Mouse (Mus musculus) lung, postnatal 0 days (tissue): Measurements from ENCODE around the gene Foxj3. TPM values are rescaled to one million over a fixed set of nuclear protein-coding genes. Genes with fewer than 3 reads are reported as not detected.

Experiments
- ATAC-seq: fragments of 200-750 bp; cut with Nextera tagmentation; 2 replicates; pipeline ENCODE4 v1.8.0; 2017; ENCODE audit warnings: moderate library complexity
- DNase-seq: peaks from one replicate; pipeline ENCODE4 v3.0.0-alpha.2; 2016; ENCODE audit warnings: low spot score
- H3K27ac ChIP-seq: fragments of 300-500 bp; sonication (generic); 2 replicates; pipeline ENCODE4 v1.5.1; 2014; ENCODE audit warnings: antibody characterized with exemption, mild to moderate bottlenecking, low read length, mixed read lengths
- H3K27me3 ChIP-seq: fragments of 300-500 bp; sonication (generic); replicated peaks from 2 replicates; pipeline ENCODE4 v1.6.1; 2014; ENCODE audit warnings: low read length, mixed read lengths; ENCODE audit not compliant: insufficient read depth
- H3K36me3 ChIP-seq: fragments of 300-500 bp; sonication (generic); 2 replicates; pipeline ENCODE4 v1.6.1; 2014; ENCODE audit warnings: low read length, mixed read lengths; ENCODE audit not compliant: insufficient read depth
- H3K4me1 ChIP-seq: fragments of 300-500 bp; sonication (generic); 2 replicates; pipeline ENCODE4 v1.6.1; 2014; ENCODE audit warnings: antibody characterized with exemption, low read depth, low read length, mixed read lengths; ENCODE audit not compliant: insufficient read depth
- H3K4me2 ChIP-seq: fragments of 300-500 bp; sonication (generic); replicated peaks from 2 replicates; pipeline ENCODE4 v1.6.1; 2014; ENCODE audit warnings: low read depth, mild to moderate bottlenecking, low read length, moderate library complexity, mixed read lengths
- H3K4me3 ChIP-seq: fragments of 300-500 bp; sonication (generic); 2 replicates; pipeline ENCODE4 v1.5.1; 2014; ENCODE audit warnings: low read depth, low read length
- H3K9ac ChIP-seq: fragments of 300-500 bp; sonication (generic); replicated peaks from 2 replicates; pipeline ENCODE4 v1.6.1; 2014; ENCODE audit warnings: low read depth, mild to moderate bottlenecking
- H3K9me3 ChIP-seq: fragments of 300-500 bp; sonication (generic); 2 replicates; pipeline ENCODE4 v1.6.1; 2016; ENCODE audit warnings: low read length, mixed read lengths
- CTCF ChIP-seq: IDR thresholded peaks from 2 replicates; pipeline ENCODE4 v1.5.1; 2016; ENCODE audit warnings: antibody characterized with exemption, mild to moderate bottlenecking
- EP300 ChIP-seq: IDR thresholded peaks from 2 replicates; pipeline ENCODE4 v1.6.1; 2016; ENCODE audit warnings: antibody characterized with exemption, mild to moderate bottlenecking, control low read depth
- WGBS: fragments of 180-500 bp; shearing (Covaris S2); extraction: QIAGEN DNeasy Blood & Tissue Kit; methylation state at CpG from one replicate; pipeline ENCODE4 v1.1.7; 2014; 5-methylcytosine and 5-hydroxymethylcytosine counted together
- polyA plus RNA-seq: library from polyadenylated mRNA; unstranded; fragments of >200 nt; fragmentation: Nextera tagmentation; extraction: Ambion mirVana; gene quantifications from 2 replicates; pipeline ENCODE4 v1.2.1, GENCODE M21; 2015

The Foxj3 gene
- polyA plus RNA-seq, 1 experiment from 2014 or later: 10.1 TPM

DNA sequence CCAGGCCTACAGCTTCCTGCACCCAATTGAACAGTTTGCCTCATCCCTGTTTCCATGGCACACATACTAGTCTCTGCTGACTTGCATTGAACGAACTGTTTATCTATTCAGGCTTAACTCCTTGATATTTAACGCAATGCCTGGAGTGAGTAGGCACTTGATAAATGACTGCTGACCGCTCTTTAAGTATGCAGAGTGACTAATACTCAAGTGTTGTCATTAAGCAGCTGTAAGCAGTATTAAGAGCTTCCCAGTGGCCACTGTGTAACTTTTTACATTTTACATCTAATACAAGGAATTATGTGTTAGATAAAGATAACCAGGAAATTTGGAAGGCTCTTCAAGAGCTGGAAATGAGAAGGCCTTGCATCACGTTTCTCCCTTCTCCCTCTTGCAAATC is 1.7 kb upstream of the Foxj3 start:
- Histone ChIP-seq H3K9me3 (no peaks in the 10 kb centered on the region), H3K27me3 (no peaks in the 10 kb centered on the region), H3K4me1 (peaks cover 4% of the 10 kb centered on the region; the same call in 1 of the 2 replicates), H3K27ac (peak overlapping the region; percentile 68; the same call in 1 of the 2 replicates), H3K36me3 (no peaks in the 10 kb centered on the region), H3K4me2 (no peak overlapping the region), H3K4me3 (no peak overlapping the region), H3K9ac (no peak overlapping the region)
- 23% methylated on average over 4 of the region's 4 CpGs for WGBS
- TF ChIP-seq CTCF (no peak), EP300 (peak; percentile 85)
- DNase-seq (peak; percentile 88), ATAC-seq (peak; percentile 18)

GRCm38 (mm10) chr4:119537436-119537835 is 632 bp downstream of the Foxj3 start:
- H3K9ac ChIP-seq: no peak overlapping the region
- H3K36me3 ChIP-seq: no peaks in the 10 kb centered on the region
- ATAC-seq (no peak), DNase-seq (no peak)
- no peak overlapping the region for H3K27ac ChIP-seq
- WGBS: 80% methylated on average over 4 of the region's 4 CpGs
- H3K4me2 ChIP-seq: no peak overlapping the region
- no peaks in the 10 kb centered on the region for H3K9me3 ChIP-seq
- H3K27me3 ChIP-seq: no peaks in the 10 kb centered on the region
- H3K4me3 ChIP-seq: no peak overlapping the region
- peaks cover 8% of the 10 kb centered on the region; the same call in 1 of the 2 replicates for H3K4me1 ChIP-seq
- TF ChIP-seq CTCF (no peak), EP300 (no peak)

- Histone ChIP-seq H3K9me3 (no peaks in the 10 kb centered on the region), H3K9ac (peak within 1 kb of the TSS; percentile 75), H3K4me3 (peak within 1 kb of the TSS; percentile 97), H3K36me3 (no peaks in the 10 kb centered on the region), H3K4me1 (peaks cover 8% of the 10 kb centered on the region; the same call in 1 of the 2 replicates), H3K4me2 (peak within 1 kb of the TSS; percentile 71), H3K27me3 (no peaks in the 10 kb centered on the region), H3K27ac (peak within 1 kb of the TSS; percentile 98)
- DNase-seq: peak; percentile 95
- 3% methylated on average over 69 of the region's 85 CpGs for WGBS
- peak; percentile 93 for ATAC-seq
- TF ChIP-seq EP300 (peak; percentile 82), CTCF (0 out of 2 replicates have a peak, but pooled peaks have one; percentile 28)
Observed at GRCm38 (mm10) chr4:119539031-119539824, 2.4 kb downstream of the Foxj3 start, which contains the start of gene Frg2f1. Frg2f1 (minus strand) TSS chr4:119539529.

- H3K27me3 ChIP-seq: no peaks in the 10 kb centered on the region
- H3K27ac ChIP-seq: peak overlapping the region; percentile 98
- peak overlapping the region; percentile 97 for H3K4me3 ChIP-seq
- no peak for TF ChIP-seq EP300
- WGBS: under 1% methylated on average over 44 of the region's 76 CpGs
- peak overlapping the region; percentile 71 for H3K4me2 ChIP-seq
- H3K4me1 ChIP-seq: peaks cover 8% of the 10 kb centered on the region; the same call in 1 of the 2 replicates
- H3K9me3 ChIP-seq: no peaks in the 10 kb centered on the region
- no peaks in the 10 kb centered on the region for H3K36me3 ChIP-seq
- ATAC-seq (peak; percentile 61), DNase-seq (peak; percentile 70)
- peak overlapping the region; percentile 75 for H3K9ac ChIP-seq
Observed at GRCm38 (mm10) chr4:119539836-119540532, 3.2 kb downstream of the Foxj3 start.

DNA sequence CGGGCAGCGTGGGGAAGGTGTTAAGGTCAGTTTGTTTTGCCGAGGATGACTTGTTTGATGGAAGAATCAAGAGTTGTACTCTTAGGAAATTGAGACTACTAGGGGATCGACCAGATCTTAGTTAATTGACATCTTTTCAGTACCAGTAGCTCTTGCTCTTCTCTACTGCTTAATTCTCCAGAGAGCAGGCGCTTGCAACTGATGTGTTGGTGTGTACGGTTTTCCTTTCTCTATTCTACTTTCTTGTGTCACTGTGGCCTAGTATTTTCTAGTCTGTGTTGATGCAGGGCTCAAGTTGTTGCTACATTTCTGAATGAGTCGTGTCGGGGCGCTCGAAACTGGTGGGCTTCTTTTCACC is 3.7 kb downstream of the Foxj3 start:
- TF ChIP-seq EP300: no peak
- TF ChIP-seq CTCF: no peak
- no peak for DNase-seq
- H3K27ac ChIP-seq: peak overlapping the region; percentile 98
- H3K4me3 ChIP-seq: peak overlapping the region; percentile 97
- H3K36me3 ChIP-seq: no peaks in the 10 kb centered on the region
- no peaks in the 10 kb centered on the region for H3K27me3 ChIP-seq
- peaks cover 8% of the 10 kb centered on the region; the same call in 1 of the 2 replicates for H3K4me1 ChIP-seq
- H3K4me2 ChIP-seq: peak overlapping the region; percentile 71
- ATAC-seq: no peak
- 3% methylated on average over 10 of the region's 10 CpGs for WGBS
- no peaks in the 10 kb centered on the region for H3K9me3 ChIP-seq
- peak overlapping the region; percentile 75 for H3K9ac ChIP-seq

DNA sequence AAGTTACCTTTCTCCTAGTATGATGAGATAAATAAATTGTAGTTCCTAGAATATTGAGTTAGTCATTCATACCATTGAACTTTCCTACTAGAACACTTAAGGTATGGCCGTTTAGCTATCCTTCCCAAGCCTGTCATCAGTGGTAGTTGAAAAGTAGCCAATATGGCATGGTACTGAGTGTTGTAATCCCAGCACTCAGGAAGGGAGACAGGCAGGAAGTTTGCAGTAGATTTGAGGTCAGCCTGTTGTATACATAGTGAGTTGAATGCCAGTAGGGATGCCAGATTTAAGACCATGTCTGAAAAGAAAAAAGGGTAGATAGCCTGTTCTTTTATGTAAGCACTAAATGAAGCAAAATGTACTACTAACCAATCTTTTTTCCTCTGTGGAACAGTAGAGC is 14.1 kb downstream of the Foxj3 start:
- Histone ChIP-seq H3K9me3 (no peaks in the 10 kb centered on the region), H3K4me1 (0 out of 2 replicates have a peak, but pooled peaks cover 5% of the 10 kb centered on the region), H3K4me2 (no peak overlapping the region), H3K27ac (peak overlapping the region; percentile 39; the same call in 1 of the 2 replicates), H3K36me3 (no peaks in the 10 kb centered on the region), H3K9ac (no peak overlapping the region), H3K27me3 (no peaks in the 10 kb centered on the region), H3K4me3 (no peak overlapping the region)
- TF ChIP-seq EP300 (peak; percentile 39; the same call in 1 of the 2 replicates), CTCF (no peak)
- WGBS: 18% methylated on average over 1 of the region's 1 CpGs
- DNase-seq: peak; percentile 62
- ATAC-seq: peak; percentile 49; the same call in 1 of the 2 replicates
